Mouse (Mus musculus) layer of hippocampus, adult 2 months (tissue): ENCODE results near the gene Pou2f1. TPM values are rescaled to one million over a fixed set of nuclear protein-coding genes. Genes with fewer than 3 reads are reported as not detected.

ENCODE experiments used
- DNase-seq, 2 experiments: peaks; one replicate each; pipeline ENCODE4 v3.0.0; 2022; ENCODE audit warnings: low spot score in 2 of 2
- H3K27ac ChIP-seq: fragments of 200-600 bp; 2 replicates; pipeline ENCODE4 v1.8.1; 2022
- H3K4me3 ChIP-seq: fragments of 200-600 bp; 2 replicates; pipeline ENCODE4 v1.8.1; 2022; ENCODE audit warnings: mild to moderate bottlenecking
- CTCF ChIP-seq: fragments of 200-600 bp; conservative IDR thresholded peaks from 2 replicates; pipeline ENCODE4 v1.8.1; 2022; ENCODE audit warnings: antibody characterized with exemption, mild to moderate bottlenecking, moderate library complexity
- total RNA-seq, 2 experiments: library from RNA; stranded (reverse); gene quantifications; 2 replicates each; pipeline ENCODE4 v1.2.3; 2021

The Pou2f1 gene
- total RNA-seq, 2 experiments from 2014 or later: 15.2 to 22.4 TPM

DNA sequence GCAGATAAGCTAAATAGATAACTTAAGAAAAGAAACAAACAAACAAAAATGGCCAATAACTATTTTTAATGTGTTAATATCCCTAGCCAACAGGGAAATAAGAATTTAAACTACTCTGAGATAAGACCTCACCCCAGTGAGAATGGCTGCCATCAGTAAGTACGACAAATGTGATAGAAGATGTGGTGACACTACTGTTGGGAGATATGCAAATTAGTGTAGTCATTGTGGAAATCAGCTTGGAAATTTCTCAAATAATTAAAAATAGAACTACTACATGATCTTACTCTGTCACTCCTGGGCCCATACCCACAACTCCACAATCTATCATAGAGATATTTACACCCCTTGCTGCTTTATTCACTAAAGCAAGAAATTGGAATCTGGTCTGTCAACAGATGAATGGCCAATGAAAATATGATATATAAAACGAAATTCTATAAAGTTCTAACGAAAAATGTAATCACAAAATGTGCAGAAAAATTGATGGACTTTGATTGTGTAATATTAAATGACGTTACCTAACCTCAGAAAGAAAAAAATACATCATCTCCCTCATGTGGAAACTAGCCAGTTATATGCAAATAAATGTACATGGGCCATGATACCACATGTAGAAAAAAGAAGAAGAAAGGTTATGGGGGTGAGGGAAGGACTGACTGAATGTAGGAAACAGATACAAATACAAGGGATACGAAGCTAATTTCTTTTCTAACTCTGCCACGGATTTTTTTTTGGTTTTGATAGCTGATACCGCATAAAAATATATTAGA, 74.8 kb downstream of the Pou2f1 start:
- DNase-seq: no peak
- no peak for TF ChIP-seq CTCF
- H3K27ac ChIP-seq: no peak overlapping the region
- no peak overlapping the region for H3K4me3 ChIP-seq

GRCm38 (mm10) chr1:165925207-165925606, 77.3 kb downstream of the Pou2f1 start:
- no peak overlapping the region for H3K4me3 ChIP-seq
- no peak for TF ChIP-seq CTCF
- no peak for DNase-seq
- H3K27ac ChIP-seq: no peak overlapping the region

DNA sequence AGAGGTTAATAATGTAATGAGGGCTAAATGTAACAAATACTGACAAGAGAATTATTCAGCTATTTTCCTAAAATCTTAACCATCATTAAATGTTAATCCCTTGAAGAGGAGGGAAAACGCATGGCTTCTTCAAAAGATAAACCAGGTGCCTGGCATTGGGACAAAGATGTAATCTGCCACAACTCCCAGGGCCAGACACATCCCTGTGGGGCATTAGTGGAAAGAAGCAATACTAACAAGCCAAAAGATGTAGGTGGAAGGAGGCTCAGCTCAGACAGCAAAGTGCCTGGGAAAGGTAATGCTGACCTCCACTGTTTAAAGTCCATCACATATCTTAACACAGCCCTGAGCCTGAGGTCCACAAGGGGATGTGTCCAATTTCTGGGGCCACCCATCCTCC, 80.0 kb downstream of the Pou2f1 start:
- no peak overlapping the region for H3K27ac ChIP-seq
- TF ChIP-seq CTCF: no peak
- DNase-seq: no peak

GRCm38 (mm10) chr1:165921026-165921425, 81.5 kb downstream of the Pou2f1 start:
- Histone ChIP-seq H3K27ac (no peak overlapping the region), H3K4me3 (no peak overlapping the region)
- DNase-seq: no peak
- TF ChIP-seq CTCF: peak; percentile 40

More for the DNA sequence above, 80.0 kb downstream of the Pou2f1 start:
- H3K4me3 ChIP-seq: no peak overlapping the region

GRCm38 (mm10) chr1:165914416-165914801, 88.1 kb downstream of the Pou2f1 start:
- no peak overlapping the region for H3K4me3 ChIP-seq
- H3K27ac ChIP-seq: no peak overlapping the region
- no peak for DNase-seq
- no peak for TF ChIP-seq CTCF

DNA sequence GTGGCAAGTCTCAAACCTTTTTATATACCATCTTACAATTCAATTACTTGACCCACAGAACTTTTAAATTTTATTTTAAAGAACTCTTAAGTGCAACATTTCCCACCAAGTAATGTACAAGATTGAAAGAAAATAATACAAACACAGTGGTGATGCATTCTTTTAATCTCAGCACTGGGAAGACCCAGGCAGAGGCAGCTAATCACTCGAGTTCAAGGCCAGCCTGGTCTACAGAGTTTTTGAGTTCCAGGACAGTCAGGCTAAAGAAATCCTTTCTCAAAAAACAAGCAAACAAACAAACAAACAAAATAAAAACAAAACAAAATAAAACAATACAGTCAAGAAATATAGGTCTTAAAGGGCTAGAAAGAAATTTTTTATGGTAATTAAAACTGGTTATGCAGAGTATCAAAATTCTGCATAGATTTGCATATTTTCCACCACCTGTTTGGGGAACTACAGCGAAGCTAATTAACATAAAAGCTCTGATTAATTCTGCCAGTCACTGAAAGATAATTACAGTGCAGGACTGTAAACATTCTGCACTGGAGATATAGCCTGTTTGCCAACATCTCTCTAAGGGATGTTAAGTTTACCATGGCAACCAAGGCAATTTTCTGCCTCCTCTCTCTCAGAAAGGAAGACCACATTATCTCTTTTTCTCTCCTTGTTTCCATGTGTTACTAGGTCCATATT, 88.6 kb downstream of the Pou2f1 start:
- DNase-seq: no peak
- no peak overlapping the region for H3K4me3 ChIP-seq
- TF ChIP-seq CTCF: no peak
- H3K27ac ChIP-seq: no peak overlapping the region; the same call in 1 of the 2 replicates

DNA sequence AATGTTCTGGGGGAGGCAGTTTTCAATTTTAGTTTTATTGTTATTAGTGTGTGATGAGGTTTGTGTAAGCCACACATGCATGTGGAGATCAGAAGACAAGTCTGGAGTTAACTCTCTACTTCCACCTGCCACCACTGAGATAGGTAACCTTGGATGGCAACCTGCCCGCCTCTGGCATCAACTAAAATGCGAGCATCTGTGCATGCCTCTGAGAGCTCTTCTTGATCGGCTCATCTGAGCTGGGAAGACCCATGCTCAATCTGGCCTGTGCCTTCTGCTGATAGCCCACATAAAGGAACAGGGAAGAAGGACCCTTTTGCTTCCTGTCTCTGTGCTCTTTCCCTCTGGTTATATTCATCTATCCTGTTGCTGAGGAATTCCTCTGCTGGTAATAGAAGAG, 93.0 kb downstream of the Pou2f1 start:
- no peak for DNase-seq
- Histone ChIP-seq H3K4me3 (no peak overlapping the region), H3K27ac (no peak overlapping the region)
- TF ChIP-seq CTCF: no peak

- no peak for TF ChIP-seq CTCF
- DNase-seq: no peak
- Histone ChIP-seq H3K27ac (no peak overlapping the region), H3K4me3 (no peak overlapping the region)
These were observed 93.7 kb downstream of the Pou2f1 start for GRCm38 (mm10) chr1:165908806-165909205.

DNA sequence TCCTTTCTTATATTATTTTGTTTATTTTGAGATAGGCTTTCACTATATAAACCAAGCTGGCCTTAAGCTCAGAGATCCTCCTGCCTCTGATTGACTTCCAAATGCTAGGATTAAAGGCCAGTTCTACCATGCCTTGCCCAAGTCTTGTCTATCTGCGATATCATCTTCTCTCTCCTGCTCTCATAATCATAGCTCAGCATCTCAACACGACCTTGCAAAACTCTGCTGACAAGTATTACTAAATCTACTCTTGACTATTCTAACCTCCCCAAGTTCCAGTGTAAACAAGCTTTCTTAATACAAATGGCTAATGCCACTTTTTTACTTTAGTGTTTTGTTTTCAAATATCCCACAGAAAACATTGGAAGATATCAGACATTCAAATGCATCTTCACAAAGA, 94.3 kb downstream of the Pou2f1 start:
- Histone ChIP-seq H3K27ac (no peak overlapping the region), H3K4me3 (no peak overlapping the region)
- no peak for TF ChIP-seq CTCF
- no peak for DNase-seq

GRCm38 (mm10) chr1:165903596-165903995, 98.9 kb downstream of the Pou2f1 start:
- Histone ChIP-seq H3K4me3 (no peak overlapping the region), H3K27ac (no peak overlapping the region)
- DNase-seq: no peak
- no peak for TF ChIP-seq CTCF

DNA sequence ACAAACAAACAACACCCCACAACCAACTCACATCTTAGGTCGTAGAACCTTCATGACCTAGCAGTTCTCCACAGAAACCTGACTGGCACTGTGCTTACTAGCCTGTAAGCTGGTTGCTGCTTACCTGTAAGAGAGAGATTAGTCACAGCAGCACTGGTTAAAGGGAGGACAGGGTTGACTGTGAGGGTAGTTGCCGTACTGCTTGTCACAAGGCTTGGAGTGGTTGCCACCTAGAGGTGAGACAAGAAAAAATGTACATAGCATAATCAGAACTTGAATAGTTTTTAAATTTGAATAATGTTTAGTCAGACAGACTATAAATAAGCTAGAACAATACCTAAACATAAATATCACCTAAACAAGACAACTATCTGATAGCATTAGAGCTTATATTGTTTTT, 110.8 kb downstream of the Pou2f1 start:
- Histone ChIP-seq H3K27ac (no peak overlapping the region), H3K4me3 (no peak overlapping the region)
- no peak for DNase-seq
- TF ChIP-seq CTCF: peak; percentile 73

DNA sequence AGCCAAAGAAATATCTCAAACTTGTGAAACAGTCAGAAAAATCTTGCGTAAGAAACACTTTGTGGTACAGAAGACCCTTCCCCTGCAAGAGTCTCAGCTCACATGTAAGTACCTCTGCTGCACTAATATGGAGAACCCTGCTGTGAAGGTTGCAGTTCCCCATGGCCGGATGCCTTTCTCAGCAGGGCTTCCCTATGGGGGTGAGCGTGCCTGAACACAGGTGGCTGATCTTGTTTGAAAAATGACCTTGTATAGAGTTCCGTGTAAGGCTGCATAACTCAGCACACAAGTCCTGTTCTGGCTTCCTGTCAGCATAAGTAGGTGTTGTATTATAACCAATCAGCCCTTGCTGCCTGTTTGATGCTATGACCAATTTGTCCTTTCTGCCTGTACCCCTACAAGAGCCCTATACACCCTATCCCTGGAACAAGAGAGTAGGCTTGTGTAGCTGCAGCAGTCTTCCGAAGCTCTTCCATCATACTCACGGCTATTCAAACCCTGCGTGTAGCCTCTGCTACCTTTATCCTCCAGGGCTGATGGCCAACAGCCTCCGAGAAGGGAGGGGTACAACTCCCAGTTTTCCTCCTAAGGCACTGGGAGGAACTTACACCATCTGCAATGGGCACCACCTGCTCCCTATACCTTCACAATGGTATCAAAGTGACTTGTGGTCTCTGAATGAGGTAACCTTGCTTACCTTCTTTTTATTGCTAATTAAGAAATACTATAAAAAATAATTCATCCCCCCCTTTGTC, 120.2 kb downstream of the Pou2f1 start:
- no peak for DNase-seq
- TF ChIP-seq CTCF: no peak
- Histone ChIP-seq H3K4me3 (no peak overlapping the region), H3K27ac (no peak overlapping the region)

DNA sequence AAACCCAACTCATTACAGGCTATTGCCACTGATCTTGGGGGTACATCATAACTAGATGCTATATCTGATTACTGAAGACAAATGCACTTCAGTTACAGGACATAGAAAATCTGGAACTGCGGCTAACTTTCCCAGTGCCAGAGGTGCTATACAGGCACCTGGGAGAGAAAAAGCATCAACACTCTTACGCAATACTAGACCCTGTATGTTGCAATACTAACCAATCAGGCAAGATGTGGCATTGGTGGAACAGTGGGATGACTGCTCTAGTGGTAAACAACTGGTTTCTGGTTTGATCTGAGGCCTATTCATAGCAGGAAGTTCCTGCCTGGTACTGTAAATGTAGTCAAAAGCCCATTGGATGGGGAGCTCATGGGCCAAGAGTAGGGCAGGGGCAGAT, 123.7 kb downstream of the Pou2f1 start:
- TF ChIP-seq CTCF: no peak
- no peak overlapping the region for H3K4me3 ChIP-seq

More for the DNA sequence above, 123.7 kb downstream of the Pou2f1 start:
- no peak overlapping the region for H3K27ac ChIP-seq
- no peak for DNase-seq
